ENCODE assay signal across 8 mouse cellular contexts in genomic region chr13:51777048-51777737, GRCm38 (mm10). TPM values are rescaled to one million over a fixed set of nuclear protein-coding genes. Genes with fewer than 3 reads are reported as not detected.
A peak's percentile ranks its signal among the peaks of the same experiment; 100 is the strongest.
DNase-seq lines count a peak whose midpoint lies in the region; ATAC-seq lines count a peak whose summit lies in the region.

No protein-coding gene starts in this region.

- H3K9ac ChIP-seq in forebrain, embryonic 16.5 days (replicated peaks; ENCODE audit: low read depth, low read length) = peak overlapping the region; percentile 12
- H3K9ac ChIP-seq in stomach, embryonic 15.5 days = no peak overlapping the region

- H3K9me3 ChIP-seq in forebrain, embryonic 16.5 days (ENCODE audit: control insufficient read depth, low read length) = no peaks in the 10 kb centered on the region
- H3K9me3 ChIP-seq in stomach, embryonic 15.5 days = no peaks in the 10 kb centered on the region

- 4% methylated on average over 11 of the region's 11 CpGs for WGBS in forebrain, embryonic 16.5 days
- WGBS in stomach, embryonic 15.5 days = 42% methylated on average over 11 of the region's 11 CpGs

- H3K4me1 ChIP-seq in forebrain, embryonic 16.5 days (replicated peaks; ENCODE audit: control insufficient read depth, insufficient read depth, low read length) = peaks cover 37% of the 10 kb centered on the region
- H3K4me1 ChIP-seq in stomach, embryonic 15.5 days = no peaks in the 10 kb centered on the region; the same call in 1 of the 2 replicates

- no peaks in the 10 kb centered on the region for H3K27me3 ChIP-seq in forebrain, embryonic 16.5 days (replicated peaks; ENCODE audit: control insufficient read depth, insufficient read depth, low read length)
- H3K27me3 ChIP-seq in stomach, embryonic 15.5 days (replicated peaks) = no peaks in the 10 kb centered on the region

- H3K27ac ChIP-seq in forebrain, embryonic 16.5 days (ENCODE audit: low read length) = peak overlapping the region; percentile 82
- H3K27ac ChIP-seq in stomach, embryonic 15.5 days = no peak overlapping the region

- DNase-seq in embryo, embryonic 10.5 days (ENCODE audit: low spot score) = peak; percentile 35
- no peak for DNase-seq in embryo, embryonic 9.5 days (ENCODE audit: extremely low spot score)
- DNase-seq in cerebellum, adult 18-20 months = peak; percentile 89 to 96
- DNase-seq in heart, postnatal 4 days = peak; percentile 85
- DNase-seq in layer of hippocampus, adult 18-20 months (ENCODE audit: low spot score in 2 of 2) = peak; percentile 78 to 85
- peak; percentile 30 for DNase-seq in lung, postnatal 36 days

- ATAC-seq in forebrain, embryonic 16.5 days = peak; percentile 89
- ATAC-seq in stomach, embryonic 15.5 days (ENCODE audit: insufficient read depth, low FRiP score, low read depth) = peak; percentile 83; the same call in 1 of the 2 replicates

- H3K4me2 ChIP-seq in forebrain, embryonic 16.5 days (ENCODE audit: low read length) = peak overlapping the region; percentile 25
- no peak overlapping the region for H3K4me2 ChIP-seq in stomach, embryonic 15.5 days

- H3K4me3 ChIP-seq in forebrain, embryonic 16.5 days (replicated peaks; ENCODE audit: low read length) = no peak overlapping the region
- no peak overlapping the region for H3K4me3 ChIP-seq in stomach, embryonic 15.5 days (replicated peaks)

- H3K36me3 ChIP-seq in forebrain, embryonic 16.5 days (ENCODE audit: control insufficient read depth, insufficient read depth) = no peaks in the 10 kb centered on the region
- H3K36me3 ChIP-seq in stomach, embryonic 15.5 days = no peaks in the 10 kb centered on the region

RNA-seq across cellular contexts. Expression of gene Sema4d, which starts 16.4 kb away (rescaled TPM):
- polyA plus RNA-seq in forebrain, embryonic 16.5 days (2015; fragmentation: Nextera tagmentation; extraction: Ambion mirVana) = 20.8 and 24.6 TPM in 2 replicates
- 10 to 100 TPM; 54.7 to 61.4 TPM for total RNA-seq in heart, postnatal 4 days (2021)
- total RNA-seq in layer of hippocampus, adult 18-20 months (2021) = 10 to 100 TPM; 78.8 to 79.1 TPM
- polyA plus RNA-seq in stomach, embryonic 15.5 days (2015; fragmentation: Nextera tagmentation; extraction: Ambion mirVana) = 8.4 and 10.2 TPM in 2 replicates
